Mouse (Mus musculus) kidney, embryonic 16.5 days (tissue): ENCODE results near the gene Sun3. TPM values are rescaled to one million over a fixed set of nuclear protein-coding genes. Genes with fewer than 3 reads are reported as not detected.

Experiments
- ATAC-seq: fragments of 200-750 bp; cut with Nextera tagmentation; 2 replicates; pipeline ENCODE4 v1.8.0; 2017; ENCODE audit warnings: moderate TSS enrichment; ENCODE audit not compliant: low FRiP score, low TSS enrichment
- H3K27ac ChIP-seq: fragments of 300-500 bp; sonication (generic); 2 replicates; pipeline ENCODE4 v1.5.1; 2014; ENCODE audit warnings: low read length
- H3K27me3 ChIP-seq: fragments of 300-500 bp; sonication (generic); 2 replicates; pipeline ENCODE4 v1.6.1; 2014; ENCODE audit warnings: low read length, control low read depth, mixed read lengths; ENCODE audit not compliant: insufficient read depth
- H3K36me3 ChIP-seq: fragments of 300-500 bp; sonication (generic); 2 replicates; pipeline ENCODE4 v1.6.1; 2014; ENCODE audit warnings: low read length, control low read depth, mixed read lengths; ENCODE audit not compliant: insufficient read depth
- H3K4me1 ChIP-seq: fragments of 300-500 bp; sonication (generic); 2 replicates; pipeline ENCODE4 v1.6.1; 2014; ENCODE audit warnings: low read length, control low read depth, mixed read lengths; ENCODE audit not compliant: insufficient read depth
- H3K4me2 ChIP-seq: fragments of 300-500 bp; sonication (generic); replicated peaks from 2 replicates; pipeline ENCODE4 v1.6.1; 2014; ENCODE audit warnings: low read depth, low read length
- H3K4me3 ChIP-seq: fragments of 300-500 bp; sonication (generic); 2 replicates; pipeline ENCODE4 v1.5.1; 2014; ENCODE audit warnings: mild to moderate bottlenecking, low read length
- H3K9ac ChIP-seq: fragments of 300-500 bp; sonication (generic); replicated peaks from 2 replicates; pipeline ENCODE4 v1.6.1; 2014; ENCODE audit warnings: low read length
- H3K9me3 ChIP-seq: fragments of 300-500 bp; sonication (generic); 2 replicates; pipeline ENCODE4 v1.6.1; 2016; ENCODE audit warnings: low read length, control low read depth
- WGBS: fragments of 180-500 bp; shearing (Covaris S2); extraction: QIAGEN DNeasy Blood & Tissue Kit; methylation state at CpG from one replicate; pipeline ENCODE4 v1.1.7; 2014; 5-methylcytosine and 5-hydroxymethylcytosine counted together
- polyA plus RNA-seq: library from polyadenylated mRNA; unstranded; fragments of >200 nt; fragmentation: Nextera tagmentation; extraction: Ambion mirVana; gene quantifications from 2 replicates; pipeline ENCODE4 v1.2.1, GENCODE M21; 2015

Gene Sun3
- polyA plus RNA-seq, 1 experiment from 2014 or later = 0.26 TPM

DNA sequence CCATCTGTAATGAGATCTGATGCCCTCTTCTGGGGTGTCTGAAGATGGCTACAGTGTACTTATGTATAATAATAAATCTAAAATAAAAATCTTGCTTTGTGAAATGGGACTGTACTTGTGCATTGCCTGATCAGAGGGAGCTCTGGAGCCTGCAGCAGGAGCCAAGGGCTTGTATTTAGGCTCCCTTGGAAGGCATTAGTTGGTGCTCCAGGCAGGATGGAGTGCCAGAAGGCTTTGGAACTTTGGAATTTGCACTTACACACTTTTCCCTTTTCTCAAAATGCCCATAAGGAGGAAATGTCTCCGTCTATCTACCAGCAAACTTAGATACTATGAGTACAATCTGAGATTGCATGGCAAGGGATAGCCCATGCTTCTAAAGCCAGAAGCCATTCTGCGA, 2.2 kb downstream of the Sun3 start:
- Histone ChIP-seq H3K27me3 (peaks cover 12% of the 10 kb centered on the region; the same call in 1 of the 2 replicates), H3K27ac (no peak overlapping the region), H3K4me2 (no peak overlapping the region), H3K36me3 (no peaks in the 10 kb centered on the region), H3K4me1 (peaks cover 8% of the 10 kb centered on the region), H3K9me3 (no peaks in the 10 kb centered on the region), H3K4me3 (no peak overlapping the region), H3K9ac (no peak overlapping the region)
- WGBS = 83% methylated on average over 2 of the region's 2 CpGs
- no peak for ATAC-seq

DNA sequence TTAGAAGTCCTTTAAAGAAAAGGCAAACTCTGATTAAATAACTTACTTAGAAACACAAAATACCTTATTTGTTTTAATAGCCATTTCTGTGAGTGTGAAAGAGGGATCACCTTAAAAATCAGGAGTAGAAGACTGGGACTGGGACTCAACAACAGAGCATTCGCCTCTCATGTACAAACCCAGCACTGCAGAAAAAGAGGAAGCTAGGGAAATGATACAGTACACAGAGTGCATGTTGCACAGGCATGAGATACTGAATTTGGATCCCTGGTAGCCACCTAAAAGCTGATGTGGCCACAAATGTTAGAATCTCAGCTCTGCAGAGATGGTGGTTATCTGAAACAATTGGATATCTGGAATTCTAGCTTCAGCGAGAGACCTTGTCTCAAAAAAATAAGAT, 17.3 kb downstream of the Sun3 start:
- no peak overlapping the region for H3K4me3 ChIP-seq
- no peak overlapping the region for H3K4me2 ChIP-seq
- H3K36me3 ChIP-seq = no peaks in the 10 kb centered on the region
- H3K9me3 ChIP-seq = no peaks in the 10 kb centered on the region
- H3K4me1 ChIP-seq = no peaks in the 10 kb centered on the region
- no peak overlapping the region for H3K27ac ChIP-seq
- no peak overlapping the region for H3K9ac ChIP-seq
- 0 out of 2 replicates have a peak, but pooled peaks cover 4% of the 10 kb centered on the region for H3K27me3 ChIP-seq
- WGBS = 85% methylated on average over 2 of the region's 2 CpGs
- ATAC-seq = no peak

DNA sequence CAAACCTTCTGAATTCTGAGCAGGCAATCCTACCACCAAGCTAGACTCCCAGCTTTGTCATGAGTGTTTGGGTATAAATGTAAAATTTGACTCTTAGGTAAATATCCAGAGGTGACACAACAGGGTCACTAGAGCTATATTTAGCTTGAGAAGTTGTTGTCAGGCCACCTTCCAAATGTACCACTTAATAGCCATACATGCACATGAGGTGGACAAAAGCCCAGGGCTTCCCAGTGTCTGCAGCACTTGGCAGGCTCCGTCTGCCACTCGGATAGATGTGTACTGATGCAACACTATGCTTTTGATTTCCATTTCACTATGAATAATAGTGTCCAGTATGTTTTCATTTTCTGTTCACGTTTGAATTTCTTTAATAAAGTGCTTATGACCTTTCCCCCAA, 23.6 kb downstream of the Sun3 start:
- ATAC-seq = no peak
- Histone ChIP-seq H3K9me3 (no peaks in the 10 kb centered on the region), H3K4me2 (no peak overlapping the region), H3K27me3 (0 out of 2 replicates have a peak, but pooled peaks cover 4% of the 10 kb centered on the region), H3K27ac (no peak overlapping the region), H3K9ac (no peak overlapping the region), H3K4me3 (no peak overlapping the region), H3K36me3 (no peaks in the 10 kb centered on the region), H3K4me1 (no peaks in the 10 kb centered on the region)
- WGBS = 78% methylated on average over 3 of the region's 3 CpGs

DNA sequence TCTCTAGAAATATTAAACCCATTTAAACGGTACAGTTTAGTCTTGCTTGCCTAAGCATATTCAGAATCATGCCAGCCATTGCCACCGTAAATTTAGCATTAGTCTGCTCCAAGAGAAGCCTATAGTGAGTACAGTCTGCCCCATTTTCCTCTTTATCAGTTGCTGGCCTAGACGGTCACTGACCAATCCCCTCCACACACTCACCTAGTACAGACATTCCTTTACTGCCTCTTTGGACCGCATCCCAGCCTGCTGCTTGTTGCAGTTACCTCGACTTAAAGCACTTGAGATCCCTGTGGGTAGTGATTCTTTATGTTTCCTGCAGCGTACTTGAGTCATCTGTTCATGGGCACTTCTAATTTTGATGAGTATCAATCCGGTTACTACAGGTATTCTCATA, 24.0 kb downstream of the Sun3 start:
- H3K27me3 ChIP-seq = 0 out of 2 replicates have a peak, but pooled peaks cover 4% of the 10 kb centered on the region
- no peak overlapping the region for H3K4me2 ChIP-seq
- WGBS = 80% methylated on average over 7 of the region's 7 CpGs
- no peaks in the 10 kb centered on the region for H3K36me3 ChIP-seq
- H3K9me3 ChIP-seq = no peaks in the 10 kb centered on the region
- no peak overlapping the region for H3K27ac ChIP-seq
- H3K4me3 ChIP-seq = no peak overlapping the region
- H3K9ac ChIP-seq = no peak overlapping the region
- no peaks in the 10 kb centered on the region for H3K4me1 ChIP-seq
- ATAC-seq = no peak

DNA sequence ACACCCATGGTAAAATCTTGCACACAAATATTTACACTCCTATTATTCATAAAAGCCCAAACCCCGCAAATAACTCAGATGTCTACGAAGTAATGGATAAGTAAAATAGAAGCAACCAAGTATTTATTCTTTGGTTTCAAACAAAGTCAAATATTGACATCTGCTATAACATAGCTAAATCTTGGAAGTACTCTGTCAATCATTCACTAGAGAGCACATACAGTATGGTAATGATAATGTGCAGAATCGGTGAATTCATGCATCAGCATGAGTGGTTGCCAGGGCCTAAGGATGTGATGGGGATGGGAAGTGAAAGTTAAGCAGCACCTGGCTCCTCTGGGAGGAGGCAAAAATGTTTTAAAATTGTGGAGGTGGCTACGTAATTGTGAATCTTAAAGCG, 28.6 kb downstream of the Sun3 start:
- Histone ChIP-seq H3K27me3 (no peaks in the 10 kb centered on the region), H3K9ac (no peak overlapping the region), H3K4me1 (no peaks in the 10 kb centered on the region), H3K27ac (no peak overlapping the region), H3K36me3 (no peaks in the 10 kb centered on the region), H3K9me3 (no peaks in the 10 kb centered on the region), H3K4me3 (no peak overlapping the region), H3K4me2 (no peak overlapping the region)
- ATAC-seq = no peak
- 89% methylated on average over 5 of the region's 5 CpGs for WGBS

DNA sequence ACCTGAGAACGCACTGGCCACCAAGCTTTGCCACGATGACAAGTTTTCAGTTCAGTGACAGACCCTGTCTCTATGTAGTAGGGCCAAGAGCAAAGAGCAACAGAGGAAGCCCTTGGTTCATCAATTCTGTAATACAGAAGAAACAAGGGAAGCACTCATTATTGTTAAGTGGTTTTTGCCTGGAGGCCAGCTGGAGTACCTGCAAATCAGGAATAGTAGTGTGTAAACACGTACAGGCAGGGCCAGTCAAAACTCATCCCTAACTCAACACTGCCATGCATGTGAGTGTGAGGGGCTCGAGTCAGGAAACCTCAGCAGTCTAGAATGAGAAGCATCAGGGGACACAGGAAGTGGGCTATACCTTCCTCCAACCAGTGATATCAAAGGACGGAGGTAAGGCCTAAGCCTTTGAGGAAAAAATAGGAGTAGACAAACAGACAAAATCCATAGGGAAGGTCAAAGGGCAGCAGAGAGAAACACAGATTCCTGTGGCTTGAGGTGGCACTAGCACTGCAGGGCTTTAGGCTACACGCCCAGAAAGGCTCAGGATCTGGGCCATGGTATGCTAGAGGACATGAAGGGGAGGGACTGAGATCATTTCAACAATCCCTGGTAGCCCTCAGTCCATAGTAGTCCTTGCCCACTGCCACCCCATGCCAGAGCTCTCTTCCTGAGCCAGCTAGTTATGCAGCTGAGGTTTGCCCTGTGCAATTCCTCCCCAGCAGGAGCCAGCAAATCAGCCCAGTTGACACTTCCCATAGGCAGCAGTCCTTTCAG, 30.1 kb downstream of the Sun3 start:
- 73% methylated on average over 6 of the region's 6 CpGs for WGBS
- H3K36me3 ChIP-seq = no peaks in the 10 kb centered on the region
- no peak overlapping the region for H3K4me2 ChIP-seq
- no peak overlapping the region for H3K9ac ChIP-seq
- no peak for ATAC-seq
- H3K4me3 ChIP-seq = no peak overlapping the region
- H3K9me3 ChIP-seq = no peaks in the 10 kb centered on the region
- H3K27me3 ChIP-seq = no peaks in the 10 kb centered on the region; the same call in 1 of the 2 replicates
- H3K27ac ChIP-seq = no peak overlapping the region
- no peaks in the 10 kb centered on the region for H3K4me1 ChIP-seq

DNA sequence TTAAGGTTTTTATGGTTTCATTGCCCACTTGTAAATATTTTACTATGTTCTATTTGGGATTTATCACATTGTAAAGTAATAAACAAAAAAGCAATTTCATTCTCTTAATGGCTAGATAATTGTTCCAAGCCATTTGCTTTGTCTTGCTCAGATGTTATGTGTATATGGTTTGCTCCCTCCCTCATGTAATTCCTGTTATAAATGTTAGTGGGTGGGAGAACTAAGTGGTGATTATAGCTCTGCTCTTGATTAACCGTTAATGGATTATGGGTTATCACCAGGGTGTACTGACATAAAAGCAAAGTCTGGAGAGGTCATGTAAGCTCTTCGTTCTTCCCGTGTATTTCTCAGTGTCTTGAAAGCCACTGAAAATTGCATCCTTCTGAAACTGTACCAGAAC, 34.1 kb downstream of the Sun3 start:
- Histone ChIP-seq H3K9me3 (no peaks in the 10 kb centered on the region), H3K4me3 (no peak overlapping the region), H3K9ac (no peak overlapping the region), H3K27me3 (no peaks in the 10 kb centered on the region; the same call in 1 of the 2 replicates), H3K4me2 (no peak overlapping the region), H3K4me1 (peaks cover 5% of the 10 kb centered on the region), H3K27ac (no peak overlapping the region), H3K36me3 (no peaks in the 10 kb centered on the region)
- WGBS = 54% methylated on average over 3 of the region's 3 CpGs
- no peak for ATAC-seq

DNA sequence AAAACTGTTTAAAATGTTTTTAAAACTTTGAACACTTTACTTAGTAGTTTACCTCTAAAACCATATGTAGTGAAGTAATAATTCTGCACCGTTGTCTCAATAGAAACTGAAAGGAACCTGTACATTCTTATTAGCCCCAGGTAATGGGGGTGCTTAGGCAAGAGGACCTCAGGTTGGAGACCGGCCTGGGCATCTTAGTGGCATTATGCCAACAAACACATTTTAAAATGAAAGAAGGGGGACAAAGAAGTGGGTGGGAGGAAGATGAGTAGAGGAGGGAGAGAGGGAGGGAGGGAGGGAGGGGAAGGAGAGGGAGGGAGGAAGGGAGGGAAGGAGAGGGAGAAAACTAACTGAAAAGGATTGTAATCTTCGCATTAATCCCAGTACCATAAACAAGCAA, 37.4 kb downstream of the Sun3 start:
- Histone ChIP-seq H3K27ac (peak overlapping the region; percentile 95; the same call in 1 of the 2 replicates), H3K36me3 (peaks cover 12% of the 10 kb centered on the region), H3K4me1 (peaks cover 9% of the 10 kb centered on the region), H3K4me3 (peak overlapping the region; percentile 69), H3K27me3 (no peaks in the 10 kb centered on the region; the same call in 1 of the 2 replicates), H3K9ac (peak overlapping the region; percentile 82), H3K9me3 (no peaks in the 10 kb centered on the region), H3K4me2 (peak overlapping the region; percentile 63)
- peak; percentile 62 for ATAC-seq
- WGBS = 1% methylated on average over 3 of the region's 3 CpGs

DNA sequence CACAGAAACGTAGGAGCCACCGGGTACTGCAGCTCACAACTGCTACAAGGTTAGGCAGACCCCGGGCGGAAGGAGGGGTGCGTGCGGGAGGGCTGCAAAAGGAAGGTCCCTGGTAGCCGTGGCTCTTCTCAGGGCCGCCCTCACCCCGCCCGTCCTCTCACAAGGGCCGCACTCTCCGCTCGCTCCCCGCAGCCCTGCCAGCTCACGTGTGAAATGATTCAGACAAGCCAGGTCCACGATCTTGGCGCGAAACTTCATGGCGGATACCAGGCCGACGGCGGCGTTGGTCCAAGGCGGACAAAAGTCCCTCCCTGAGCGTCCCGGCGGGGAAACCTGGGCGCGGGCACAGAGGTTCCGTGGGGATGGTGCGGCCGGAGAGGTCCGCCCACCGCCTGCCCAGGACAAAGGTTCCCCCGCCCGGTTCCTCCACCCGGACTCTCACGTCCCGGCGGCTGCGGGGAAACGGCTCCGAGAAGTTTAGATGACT, 37.9 kb downstream of the Sun3 start, which contains the start of gene Hus1:
Gene Hus1 (minus strand): TSS at position 339 of the 487 bp plus-strand sequence.
- peak within 1 kb of the TSS; percentile 82 for H3K9ac ChIP-seq
- H3K27ac ChIP-seq = peak within 1 kb of the TSS; percentile 95
- under 1% methylated on average over 43 of the region's 43 CpGs for WGBS
- no peaks in the 10 kb centered on the region; the same call in 1 of the 2 replicates for H3K27me3 ChIP-seq
- peak within 1 kb of the TSS; percentile 69 for H3K4me3 ChIP-seq
- ATAC-seq = peak; percentile 98
- peaks cover 9% of the 10 kb centered on the region for H3K4me1 ChIP-seq
- H3K36me3 ChIP-seq = peaks cover 15% of the 10 kb centered on the region
- H3K4me2 ChIP-seq = peak within 1 kb of the TSS; percentile 63
- H3K9me3 ChIP-seq = no peaks in the 10 kb centered on the region

DNA sequence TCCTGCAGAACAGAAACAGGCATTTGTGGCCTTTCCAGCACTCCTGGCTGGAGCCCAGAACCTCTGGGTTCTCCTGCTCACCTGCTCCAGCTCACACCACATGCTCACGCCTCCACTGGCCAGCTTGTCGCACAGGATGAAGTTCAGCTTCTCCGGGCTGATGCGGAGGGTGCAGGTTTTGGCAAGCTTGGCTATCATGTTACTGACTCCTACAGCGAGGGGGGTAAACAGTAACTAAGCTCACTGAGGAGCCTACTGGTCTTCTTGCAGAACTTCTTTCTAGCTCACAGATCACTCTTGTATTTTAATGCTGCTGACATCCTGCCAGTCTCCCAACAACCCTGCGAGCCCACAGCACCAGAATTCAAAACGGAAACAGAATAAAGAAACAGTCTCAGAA, 38.4 kb downstream of the Sun3 start:
- peak; percentile 92 for ATAC-seq
- H3K9ac ChIP-seq = peak overlapping the region; percentile 82
- peak overlapping the region; percentile 95 for H3K27ac ChIP-seq
- H3K27me3 ChIP-seq = no peaks in the 10 kb centered on the region; the same call in 1 of the 2 replicates
- no peaks in the 10 kb centered on the region for H3K9me3 ChIP-seq
- H3K4me3 ChIP-seq = peak overlapping the region; percentile 69
- WGBS = 0% methylated on average over 7 of the region's 7 CpGs
- H3K4me1 ChIP-seq = peaks cover 9% of the 10 kb centered on the region
- peak overlapping the region; percentile 63 for H3K4me2 ChIP-seq
- peaks cover 19% of the 10 kb centered on the region for H3K36me3 ChIP-seq
